Mouse (Mus musculus): ENCODE measurements around the gene Qdpr. TPM values are rescaled to one million over a fixed set of nuclear protein-coding genes. Genes with fewer than 3 reads are reported as not detected.

Qdpr gene
- total RNA-seq, 2 experiments from 2014 or later: 95.6 to 98.3 TPM

DNA sequence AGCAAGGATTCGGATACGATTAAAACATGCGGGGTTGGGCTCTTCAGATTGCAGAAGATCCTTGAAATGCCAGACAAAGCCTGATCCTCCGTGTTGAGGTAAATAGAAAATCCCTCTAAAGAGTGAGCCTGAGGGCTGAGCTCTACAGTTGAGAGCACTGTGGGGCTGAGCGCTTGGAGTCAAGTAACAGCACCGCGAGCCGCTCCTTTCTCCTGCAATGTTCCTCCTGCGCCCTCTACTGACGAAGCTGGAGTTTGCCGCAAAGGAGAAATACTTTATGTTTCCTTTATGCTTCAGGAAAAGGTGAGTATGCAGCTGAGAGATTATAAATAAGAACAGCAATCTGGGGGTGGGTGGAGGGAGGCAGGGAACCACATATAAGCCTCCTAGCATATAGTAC, 47.4 kb downstream of the Qdpr start:
- DNase-seq (ENCODE audit: low spot score in 2 of 2): peak; percentile 77 to 81

DNA sequence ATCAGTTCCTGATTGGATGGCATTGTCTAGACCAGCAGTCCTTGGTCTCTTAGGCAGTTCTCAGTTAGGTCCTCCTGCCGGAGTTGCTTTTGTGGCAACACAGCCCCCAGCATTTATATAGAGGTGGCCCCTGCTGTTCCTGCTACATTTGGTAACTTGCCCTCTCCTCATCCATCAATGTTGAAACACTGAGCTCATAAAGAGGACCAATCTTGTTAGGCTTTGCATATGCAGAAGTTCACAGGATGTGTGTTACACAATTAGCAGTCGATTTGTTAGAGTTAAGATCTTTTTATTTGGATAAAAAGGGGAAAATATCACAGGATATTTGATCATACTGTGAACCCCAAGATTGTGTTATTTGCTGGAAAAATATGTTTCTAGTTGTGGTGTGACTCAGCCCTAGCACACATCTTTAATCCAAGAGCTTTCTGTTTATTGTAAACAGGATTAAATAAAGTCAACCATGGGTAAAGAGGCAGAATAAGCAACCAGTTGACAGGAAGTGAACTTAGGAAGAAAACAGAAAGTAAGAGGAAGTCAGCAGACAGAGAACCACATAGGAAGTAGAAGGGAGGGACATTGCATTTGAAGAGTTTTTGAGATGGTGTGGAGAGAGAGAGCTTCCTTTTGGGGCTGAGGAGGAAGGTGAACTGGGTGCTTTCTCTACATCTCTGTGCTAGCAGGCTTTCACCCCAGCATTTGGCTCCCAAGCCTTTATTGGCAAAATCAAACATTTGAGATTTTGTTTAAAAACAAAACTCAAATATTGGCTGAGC, 65.8 kb downstream of the Qdpr start:
- DNase-seq (ENCODE audit: low spot score in 2 of 2): no peak

Other genes with a start within 250 kb of the Qdpr start
- gene Clrn2, start 3.5 kb upstream of the Qdpr start, total RNA-seq (2021): not detected
- 10 to 100 TPM; 48.2 to 51.6 TPM for gene Lap3, start 43.1 kb upstream of the Qdpr start, total RNA-seq (2021)
- gene Med28, start 70.0 kb upstream of the Qdpr start, total RNA-seq (2021): 10 to 100 TPM; 80.0 to 83.5 TPM
- 10 to 100 TPM; 20.5 to 21.4 TPM for gene Fam184b, start 189.4 kb upstream of the Qdpr start, total RNA-seq (2021)
- gene Ncapg, start 219.7 kb upstream of the Qdpr start, total RNA-seq (2021): 1 to 10 TPM; 1.9 to 2.4 TPM

Data from layer of hippocampus, postnatal 10 days (tissue).